Mouse (Mus musculus): ENCODE data around the gene Daam1. TPM values are rescaled to one million over a fixed set of nuclear protein-coding genes. Genes with fewer than 3 reads are reported as not detected.

Gene Daam1
- polyA plus RNA-seq, 1 experiment from 2014 or later: 15.3 TPM

- ATAC-seq (ENCODE audit: insufficient read depth) (peak; percentile 90), DNase-seq (peak; percentile 94)
- 16% methylated on average over 10 of the region's 10 CpGs for WGBS
- no peak overlapping the region for H3K9ac ChIP-seq
- H3K36me3 ChIP-seq (ENCODE audit: insufficient read depth): 0 out of 2 replicates have a peak, but pooled peaks cover 8% of the 10 kb centered on the region
- no peak for TF ChIP-seq CTCF (IDR thresholded peaks at IDR 0.05; ENCODE audit: low read depth)
- no peaks in the 10 kb centered on the region for H3K9me3 ChIP-seq (ENCODE audit: low read depth, low read length)
- H3K4me2 ChIP-seq: peak overlapping the region; percentile 40
- H3K27ac ChIP-seq (ENCODE audit: low read depth): peak overlapping the region; percentile 77; the same call in 1 of the 2 replicates
- H3K4me1 ChIP-seq (ENCODE audit: insufficient read depth): peaks cover 44% of the 10 kb centered on the region
- no peaks in the 10 kb centered on the region for H3K27me3 ChIP-seq (ENCODE audit: insufficient read depth, low read length)
- H3K4me3 ChIP-seq (ENCODE audit: low read depth, low read length): no peak overlapping the region
These were observed 25.0 kb downstream of the Daam1 start for GRCm38 (mm10) chr12:71855730-71856479.

- Histone ChIP-seq H3K4me2 (no peak overlapping the region), H3K4me3 (ENCODE audit: low read depth, low read length) (no peak overlapping the region), H3K4me1 (ENCODE audit: insufficient read depth) (peaks cover 44% of the 10 kb centered on the region), H3K27me3 (ENCODE audit: insufficient read depth, low read length) (no peaks in the 10 kb centered on the region), H3K27ac (ENCODE audit: low read depth) (peak overlapping the region; percentile 77; the same call in 1 of the 2 replicates), H3K9ac (no peak overlapping the region), H3K36me3 (ENCODE audit: insufficient read depth) (0 out of 2 replicates have a peak, but pooled peaks cover 8% of the 10 kb centered on the region), H3K9me3 (ENCODE audit: low read depth, low read length) (no peaks in the 10 kb centered on the region)
- DNase-seq: no peak
- no peak for TF ChIP-seq CTCF (IDR thresholded peaks at IDR 0.05; ENCODE audit: low read depth)
- ATAC-seq (ENCODE audit: insufficient read depth): no peak
These were observed 25.5 kb downstream of the Daam1 start for GRCm38 (mm10) chr12:71856480-71856754.

- no peak overlapping the region for H3K27ac ChIP-seq (ENCODE audit: low read depth)
- H3K36me3 ChIP-seq (ENCODE audit: insufficient read depth): 0 out of 2 replicates have a peak, but pooled peaks cover 8% of the 10 kb centered on the region
- no peak overlapping the region for H3K9ac ChIP-seq
- no peak for ATAC-seq (ENCODE audit: insufficient read depth)
- no peak for TF ChIP-seq CTCF (IDR thresholded peaks at IDR 0.05; ENCODE audit: low read depth)
- DNase-seq: peak; percentile 84
- 37% methylated on average over 5 of the region's 5 CpGs for WGBS
- no peak overlapping the region for H3K4me3 ChIP-seq (ENCODE audit: low read depth, low read length)
- H3K27me3 ChIP-seq (ENCODE audit: insufficient read depth, low read length): no peaks in the 10 kb centered on the region
- no peak overlapping the region for H3K4me2 ChIP-seq
- H3K4me1 ChIP-seq (ENCODE audit: insufficient read depth): peaks cover 38% of the 10 kb centered on the region
- H3K9me3 ChIP-seq (ENCODE audit: low read depth, low read length): no peaks in the 10 kb centered on the region
These were observed 28.2 kb downstream of the Daam1 start for GRCm38 (mm10) chr12:71859096-71859495.

GRCm38 (mm10) chr12:71863846-71864543, 33.1 kb downstream of the Daam1 start:
- WGBS: 15% methylated on average over 10 of the region's 10 CpGs
- peak overlapping the region; percentile 66; the same call in 1 of the 2 replicates for H3K27ac ChIP-seq (ENCODE audit: low read depth)

GRCm38 (mm10) chr12:71864544-71864897, 33.6 kb downstream of the Daam1 start:
- no peaks in the 10 kb centered on the region for H3K27me3 ChIP-seq (ENCODE audit: insufficient read depth, low read length)
- no peak overlapping the region for H3K9ac ChIP-seq
- 20% methylated on average over 3 of the region's 3 CpGs for WGBS
- no peak overlapping the region for H3K4me3 ChIP-seq (ENCODE audit: low read depth, low read length)
- 0 out of 2 replicates have a peak, but pooled peaks cover 8% of the 10 kb centered on the region for H3K36me3 ChIP-seq (ENCODE audit: insufficient read depth)
- H3K9me3 ChIP-seq (ENCODE audit: low read depth, low read length): no peaks in the 10 kb centered on the region
- H3K4me2 ChIP-seq: no peak overlapping the region
- TF ChIP-seq CTCF (IDR thresholded peaks at IDR 0.05; ENCODE audit: low read depth): no peak
- peaks cover 6% of the 10 kb centered on the region for H3K4me1 ChIP-seq (ENCODE audit: insufficient read depth)
- DNase-seq (no peak), ATAC-seq (ENCODE audit: insufficient read depth) (no peak)
- peak overlapping the region; percentile 66; the same call in 1 of the 2 replicates for H3K27ac ChIP-seq (ENCODE audit: low read depth)

More at GRCm38 (mm10) chr12:71863846-71864543, 33.1 kb downstream of the Daam1 start:
- Histone ChIP-seq H3K27me3 (ENCODE audit: insufficient read depth, low read length) (no peaks in the 10 kb centered on the region), H3K4me1 (ENCODE audit: insufficient read depth) (peaks cover 9% of the 10 kb centered on the region), H3K36me3 (ENCODE audit: insufficient read depth) (0 out of 2 replicates have a peak, but pooled peaks cover 8% of the 10 kb centered on the region), H3K4me3 (ENCODE audit: low read depth, low read length) (no peak overlapping the region), H3K4me2 (peak overlapping the region; percentile 45), H3K9me3 (ENCODE audit: low read depth, low read length) (no peaks in the 10 kb centered on the region), H3K9ac (no peak overlapping the region)
- peak; percentile 81 for DNase-seq
- ATAC-seq (ENCODE audit: insufficient read depth): peak; percentile 83
- no peak for TF ChIP-seq CTCF (IDR thresholded peaks at IDR 0.05; ENCODE audit: low read depth)

GRCm38 (mm10) chr12:71865937-71866336, 35.1 kb downstream of the Daam1 start:
- Histone ChIP-seq H3K9me3 (ENCODE audit: low read depth, low read length) (no peaks in the 10 kb centered on the region), H3K4me1 (ENCODE audit: insufficient read depth) (peaks cover 6% of the 10 kb centered on the region), H3K9ac (no peak overlapping the region), H3K36me3 (ENCODE audit: insufficient read depth) (no peaks in the 10 kb centered on the region), H3K4me3 (ENCODE audit: low read depth, low read length) (no peak overlapping the region), H3K4me2 (no peak overlapping the region), H3K27me3 (ENCODE audit: insufficient read depth, low read length) (no peaks in the 10 kb centered on the region), H3K27ac (ENCODE audit: low read depth) (no peak overlapping the region)
- WGBS: 49% methylated on average over 3 of the region's 3 CpGs
- ATAC-seq (ENCODE audit: insufficient read depth): no peak
- no peak for DNase-seq
- no peak for TF ChIP-seq CTCF (IDR thresholded peaks at IDR 0.05; ENCODE audit: low read depth)

Measured in lung, embryonic 14.5 days (tissue).